ENCODE assay signal across 19 mouse cellular contexts in genomic region chr14:57484183-57484582, GRCm38 (mm10). TPM values are rescaled to one million over a fixed set of nuclear protein-coding genes. Genes with fewer than 3 reads are reported as not detected.
DNase-seq lines count a peak whose midpoint lies in the region; TF ChIP-seq lines count a peak whose summit lies in the region.
"Had no signal": no experiment of that assay in that cellular context is flagged by ENCODE, and none has a peak within 500 bp of the region (broad histone marks: within the 10 kb centered on the region; RNA-seq: fewer than 3 reads in every experiment).

No protein-coding gene starts in this region.

- peak; percentile 77 for DNase-seq in CH12.LX (ENCODE audit: extremely low read depth)
- peak; percentile 4 for DNase-seq in splenic B cell, adult 2 months (ENCODE audit: low read depth, low spot score)
- no peak for DNase-seq in gastrocnemius, postnatal 14 days
- DNase-seq in limb, embryonic 10.5 days (ENCODE audit: low spot score), result no peak
- DNase-seq: adrenal gland, adult 2 months; adrenal gland, adult 8-10 months; adrenal gland, postnatal 10 days; adrenal gland, postnatal 14 days; adrenal gland, postnatal 25 days; adrenal gland, postnatal 36 days; B cell, adult 2 months; cerebellum, adult 11 months; cerebellum, adult 11-12 months; cerebellum, adult 18-20 months; cerebellum, adult 2 months had no signal

- no peak for TF ChIP-seq CTCF in CH12.LX (conservative IDR thresholded peaks at IDR 0.05 in 1 of 2, IDR thresholded peaks at IDR 0.05 in 1 of 2; ENCODE audit: low read depth in 2 of 2, low read length in 2 of 2)

- H3K4me1 ChIP-seq in CH12.LX (ENCODE audit: control insufficient read depth in 1 of 2, insufficient read depth in 2 of 2), result peaks cover 0 to 24% of the 10 kb centered on the region in 2 experiments; a peak in 3 of 4 replicates
- no peaks in the 10 kb centered on the region for H3K4me1 ChIP-seq in limb, embryonic 10.5 days

- H3K4me3 ChIP-seq in CH12.LX (replicated peaks in 1 of 3; ENCODE audit: low read depth in 2 of 3, low read length in 2 of 3, poor library complexity in 1 of 3), result no peak overlapping the region
- no peak overlapping the region for H3K4me3 ChIP-seq in limb, embryonic 10.5 days

- no peak overlapping the region for H3K27ac ChIP-seq in CH12.LX (ENCODE audit: insufficient read depth, low read depth)
- H3K27ac ChIP-seq in limb, embryonic 10.5 days, result no peak overlapping the region

- peaks cover 0 to 3% of the 10 kb centered on the region in 2 experiments for H3K36me3 ChIP-seq in CH12.LX (replicated peaks in 1 of 2; ENCODE audit: control insufficient read depth in 1 of 2, insufficient read depth in 1 of 2, low read length in 1 of 2)
- H3K36me3 ChIP-seq in splenic B cell, adult 2 months (ENCODE audit: control insufficient read depth, insufficient read depth, low read length, poor library complexity, severe bottlenecking), result 0 out of 2 replicates have a peak, but pooled peaks cover 2% of the 10 kb centered on the region
- H3K36me3 ChIP-seq in limb, embryonic 10.5 days, result no peaks in the 10 kb centered on the region

- H3K9ac ChIP-seq in CH12.LX (ENCODE audit: insufficient read depth, low read depth), result no peak overlapping the region

- no peaks in the 10 kb centered on the region for H3K27me3 ChIP-seq in CH12.LX (replicated peaks)
- H3K27me3 ChIP-seq in splenic B cell, adult 2 months (ENCODE audit: control insufficient read depth, insufficient read depth, low read length, poor library complexity, severe bottlenecking), result no peaks in the 10 kb centered on the region
- no peaks in the 10 kb centered on the region for H3K27me3 ChIP-seq in limb, embryonic 10.5 days (ENCODE audit: low read depth, poor library complexity, severe bottlenecking)
- H3K27me3 ChIP-seq: Patski had no signal

- intact Hi-C loops in gastrocnemius, postnatal 14 days (cut with DNase I; ENCODE audit: low total_unique reads), result no loop called here

- no peak; the same call in 1 of the 2 replicates for TF ChIP-seq RAD21 in CH12.LX (IDR thresholded peaks at IDR 0.05; ENCODE audit: low read depth, low read length)

- 95% methylated on average over 6 of the region's 6 CpGs for WGBS in limb, embryonic 10.5 days

- TF ChIP-seq EP300 in CH12.LX (IDR thresholded peaks at IDR 0.05; ENCODE audit: low read length), result peak; percentile 81

- no peak for TF ChIP-seq POLR2A in CH12.LX (IDR thresholded peaks at IDR 0.05; ENCODE audit: low read depth, low read length)

- dilution Hi-C loops in CH12.LX (cut with MboI; ENCODE audit: extremely low pct_ligation_motif_present, extremely low pct_unique_long_range_greater_than_20kb, low sequenced_read_pairs), result no loop called here

- H3K4me2 ChIP-seq in CH12.LX (ENCODE audit: insufficient read depth, low read depth, poor library complexity, severe bottlenecking), result peak overlapping the region; percentile 45

- no peaks in the 10 kb centered on the region for H3K79me2 ChIP-seq in CH12.LX (replicated peaks; ENCODE audit: control insufficient read depth, extremely low read depth, insufficient read depth, poor library complexity, severe bottlenecking)

- H3K9me3 ChIP-seq in CH12.LX (replicated peaks; ENCODE audit: low read length), result no peaks in the 10 kb centered on the region
- H3K9me3 ChIP-seq in limb, embryonic 10.5 days (replicated peaks), result no peaks in the 10 kb centered on the region
- H3K9me3 ChIP-seq: G1E had no signal

- in situ Hi-C loops in CH12.LX (cut with MboI; ENCODE audit: low pct_ligation_motif_present, low pct_unique_long_range_greater_than_20kb, low sequenced_read_pairs), result no loop called here

TF ChIP-seq in CH12.LX, 34 proteins besides CTCF, POLR2A, EP300 and RAD21:
- TF ChIP-seq MEF2A (IDR thresholded peaks at IDR 0.05; ENCODE audit: borderline replicate concordance, low read depth, low read length) (0 out of 2 replicates have a peak, but pooled peaks have one; percentile 44), JUND (conservative IDR thresholded peaks at IDR 0.05; ENCODE audit: low read depth, low read length) (peak; percentile 47; the same call in 1 of the 2 replicates), KAT2A (IDR thresholded peaks at IDR 0.05; ENCODE audit: insufficient replicate concordance, low read length) (no peak), ZKSCAN1 (IDR thresholded peaks at IDR 0.05; ENCODE audit: borderline replicate concordance, low read depth, low read length) (no peak), HCFC1 (IDR thresholded peaks at IDR 0.05; ENCODE audit: low read depth, low read length) (peak; percentile 51), ZNF384 (IDR thresholded peaks at IDR 0.05; ENCODE audit: low read depth, low read length) (no peak), POLR2AphosphoS2 (IDR thresholded peaks at IDR 0.05; ENCODE audit: low read depth, low read length) (no peak), SIN3A (IDR thresholded peaks at IDR 0.05; ENCODE audit: low read length) (no peak), TCF12 (IDR thresholded peaks at IDR 0.05; ENCODE audit: low read depth, low read length) (peak; percentile 37; the same call in 1 of the 2 replicates), ELF1 (IDR thresholded peaks at IDR 0.05; ENCODE audit: low read depth, low read length) (peak; percentile 60), RCOR1 (conservative IDR thresholded peaks at IDR 0.05; ENCODE audit: low read depth, low read length) (0 out of 2 replicates have a peak, but pooled peaks have one; percentile 39), PAX5 (IDR thresholded peaks at IDR 0.05; ENCODE audit: low read length) (no peak), ETS1 (conservative IDR thresholded peaks at IDR 0.05; ENCODE audit: low read depth, low read length) (peak; percentile 61), JUN (IDR thresholded peaks at IDR 0.05; ENCODE audit: insufficient read depth, low read depth, low read length) (peak; percentile 39), IRF4 (IDR thresholded peaks at IDR 0.05; ENCODE audit: low read depth, low read length) (peak; percentile 74), MAX (IDR thresholded peaks at IDR 0.05; ENCODE audit: low read length) (peak; percentile 70), SMC3 (IDR thresholded peaks at IDR 0.05; ENCODE audit: low read depth, low read length) (no peak), MAFK (IDR thresholded peaks at IDR 0.05; ENCODE audit: insufficient replicate concordance, low read length) (0 out of 2 replicates have a peak, but pooled peaks have one; percentile 44), MYC (IDR thresholded peaks at IDR 0.05; ENCODE audit: low read depth, low read length) (0 out of 2 replicates have a peak, but pooled peaks have one; percentile 62), TBP (conservative IDR thresholded peaks at IDR 0.05; ENCODE audit: low read depth, low read length) (0 out of 2 replicates have a peak, but pooled peaks have one; percentile 27), USF2 (conservative IDR thresholded peaks at IDR 0.05; ENCODE audit: low read depth, low read length) (no peak)

RNA-seq across cellular contexts. Expression of gene Il17d, which starts 40.4 kb away (rescaled TPM):
- total RNA-seq in CH12.LX (2012; rRNA removed) (0.08 and 0.21 TPM in 2 replicates), CH12.LX (2014; rRNA removed) (not detected in 2 replicates)
- polyA plus RNA-seq in CH12.LX (2012; ENCODE audit: insufficient read length, low read depth), result not detected in 2 replicates
- total RNA-seq in gastrocnemius, postnatal 14 days (2021), result 1 to 10 TPM; 4.8 to 6.4 TPM
- polyA plus RNA-seq in limb, embryonic 10.5 days (2016; fragmentation: Nextera tagmentation; extraction: Ambion mirVana), result 0.26 and 0.95 TPM in 2 replicates
- total RNA-seq: G1E had no signal
- polyA plus RNA-seq: activated CD4-positive, CD25-positive, alpha-beta regulatory T cell, adult 4 months; CD4-positive, CD25-positive, alpha-beta regulatory T cell, adult 4 months had no signal

Comparison
In these comparisons a context has a peak if more than half of its experiments do, and no peak if none do; other contexts are left out.
1. DNase-seq: peak in CH12.LX (single experiment) and splenic B cell, adult 2 months (single experiment); none in gastrocnemius, postnatal 14 days (single experiment) and limb, embryonic 10.5 days (single experiment).
2. RNA of gene Il17d, which starts 40.4 kb away (total RNA-seq): 4.8 to 6.4 TPM in gastrocnemius, postnatal 14 days; 0.08 to 0.21 TPM in CH12.LX; every median in the first group is over 4 times any median in the second.